Mouse (Mus musculus) G1E-ER4 (cell line): Measurements from ENCODE around the gene Mrpl2. TPM values are rescaled to one million over a fixed set of nuclear protein-coding genes. Genes with fewer than 3 reads are reported as not detected.

Experiments used
- GATA1 ChIP-seq: IDR thresholded peaks from one replicate; pipeline ENCODE4 v1.8.0; 2012; ENCODE audit warnings: low read length, inconsistent platforms
- polyA plus RNA-seq: library from polyadenylated mRNA; stranded (reverse); fragments of >175 nt; gene quantifications from 2 replicates; pipeline ENCODE4 v1.2.3, GENCODE M21; 2012

Mrpl2 gene
- polyA plus RNA-seq, 1 experiment = 1,047 TPM

DNA sequence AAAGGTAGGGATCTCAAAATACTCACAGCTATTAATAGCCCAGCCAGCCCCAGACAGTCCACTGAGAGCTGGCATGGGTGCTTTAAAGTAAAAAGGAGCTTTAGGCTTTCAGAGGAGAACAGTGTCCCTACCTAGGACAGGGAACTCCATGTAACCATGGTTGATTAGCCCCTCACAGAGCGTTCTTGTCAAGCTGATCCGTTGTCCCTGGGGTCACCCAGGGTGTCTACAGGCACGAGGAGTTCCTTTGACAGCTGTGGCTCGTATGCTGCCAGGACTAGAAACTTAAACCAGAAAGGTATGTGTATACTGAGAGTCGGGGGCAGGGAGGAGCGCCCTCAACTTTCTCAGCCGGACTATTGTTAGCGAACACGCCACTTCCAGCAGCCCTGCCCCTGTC, 32.9 kb downstream of the Mrpl2 start:
- no peak for TF ChIP-seq GATA1

DNA sequence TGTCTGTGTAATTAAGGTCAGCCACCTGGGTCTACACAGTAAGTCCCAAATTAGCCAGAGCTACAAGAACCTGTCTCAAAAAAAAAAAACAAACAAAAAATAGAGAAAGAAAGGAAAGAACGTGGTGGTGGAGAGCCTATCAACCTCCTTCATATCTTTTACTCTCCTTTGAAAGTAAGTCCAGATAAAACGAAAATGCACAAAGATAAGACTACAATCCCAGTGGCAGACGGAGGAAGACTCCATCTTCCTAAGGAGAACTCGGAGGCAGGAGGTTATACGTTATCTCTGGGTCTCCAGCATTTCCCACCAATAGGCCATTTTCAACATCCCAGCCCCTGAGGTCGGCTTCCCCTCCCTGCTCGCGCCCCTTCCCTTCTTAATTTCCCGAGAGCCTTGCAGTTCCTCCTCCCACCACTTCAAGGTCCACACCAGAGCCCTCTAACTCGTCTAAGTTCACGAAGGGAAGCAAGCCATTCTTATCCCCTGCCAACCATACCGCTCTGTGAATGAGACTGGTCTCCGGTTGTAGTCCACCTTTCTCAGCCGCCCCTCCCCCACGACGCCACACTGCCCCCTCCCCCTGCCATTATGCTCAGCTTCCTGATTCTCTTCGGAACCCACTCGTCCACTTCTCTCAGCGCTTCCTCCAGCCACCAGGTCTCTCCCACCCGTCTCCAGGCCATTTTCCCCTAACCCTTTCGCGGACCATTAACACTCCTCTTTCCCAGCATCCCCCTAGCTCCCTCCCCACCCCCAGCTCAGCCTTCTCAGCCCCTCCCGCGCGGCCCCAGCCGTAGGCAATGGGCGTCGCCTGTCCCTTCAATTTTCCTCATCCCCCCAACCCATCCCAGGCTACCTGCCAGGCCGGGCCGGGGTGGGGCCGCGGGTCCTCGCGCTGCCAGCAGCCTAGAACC, 34.1 kb downstream of the Mrpl2 start:
- TF ChIP-seq GATA1 = no peak

DNA sequence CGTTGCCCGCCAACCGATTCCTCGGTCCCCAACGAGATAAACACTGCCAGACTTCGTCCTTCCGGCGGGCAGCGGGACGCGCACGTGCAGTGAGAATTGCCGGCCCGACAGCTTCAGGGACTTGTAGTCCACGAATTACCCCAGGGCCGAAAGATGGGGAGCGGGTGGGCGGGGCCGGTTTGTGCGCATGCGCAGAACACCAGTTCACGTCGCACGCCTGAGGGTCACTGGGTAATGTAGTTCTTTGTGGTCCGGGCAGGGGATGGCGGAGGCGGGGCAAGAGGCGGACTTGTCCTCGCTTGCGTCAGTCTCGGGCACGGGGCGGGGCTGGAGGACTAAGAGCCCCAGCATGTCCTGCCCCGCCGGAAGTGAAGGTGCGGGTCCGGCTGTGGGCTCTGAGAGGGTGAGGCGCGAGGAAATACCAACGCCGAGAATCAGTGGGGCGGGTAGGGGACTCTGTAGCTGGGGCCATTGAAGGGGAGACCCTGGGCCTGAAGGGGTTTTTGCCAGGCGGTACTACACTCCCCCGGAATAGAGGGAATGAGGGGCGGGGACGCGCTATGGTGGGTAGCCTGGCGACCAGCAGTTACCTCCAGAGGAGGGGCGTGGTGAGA, 34.8 kb downstream of the Mrpl2 start, which contains the start of gene Klhdc3:
TSS of gene Klhdc3 (minus strand) at position 155 of the 614 bp plus-strand sequence.
- no peak for TF ChIP-seq GATA1

DNA sequence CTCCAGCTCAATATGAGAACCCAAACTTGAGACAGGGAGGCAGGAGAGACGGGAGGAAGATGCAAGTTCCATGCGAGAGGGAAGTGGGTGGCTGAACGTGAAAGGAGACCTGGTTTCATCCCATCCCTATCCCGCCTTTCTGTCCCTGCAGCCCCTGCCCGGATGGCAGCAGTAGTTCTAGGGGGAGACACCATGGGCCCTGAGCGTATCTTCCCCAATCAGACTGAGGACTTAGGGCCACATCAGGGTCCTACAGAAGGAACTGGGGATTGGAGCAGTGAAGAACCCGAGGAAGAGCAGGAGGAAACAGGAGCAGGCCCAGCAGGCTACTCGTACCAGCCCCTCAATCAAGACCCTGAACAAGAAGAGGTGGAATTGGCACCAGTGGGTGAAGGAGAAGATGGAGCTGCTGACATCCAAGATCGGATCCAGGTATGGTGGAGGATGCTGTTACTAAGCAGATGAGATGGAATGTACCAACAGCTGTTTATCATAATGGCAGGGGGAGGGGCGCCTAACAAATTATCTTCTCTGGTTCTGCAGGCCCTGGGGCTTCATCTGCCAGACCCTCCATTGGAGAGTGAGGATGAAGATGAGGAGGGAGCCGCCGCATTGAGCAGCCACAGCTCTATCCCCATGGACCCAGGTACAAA, 35.6 kb downstream of the Mrpl2 start:
- TF ChIP-seq GATA1 = no peak

DNA sequence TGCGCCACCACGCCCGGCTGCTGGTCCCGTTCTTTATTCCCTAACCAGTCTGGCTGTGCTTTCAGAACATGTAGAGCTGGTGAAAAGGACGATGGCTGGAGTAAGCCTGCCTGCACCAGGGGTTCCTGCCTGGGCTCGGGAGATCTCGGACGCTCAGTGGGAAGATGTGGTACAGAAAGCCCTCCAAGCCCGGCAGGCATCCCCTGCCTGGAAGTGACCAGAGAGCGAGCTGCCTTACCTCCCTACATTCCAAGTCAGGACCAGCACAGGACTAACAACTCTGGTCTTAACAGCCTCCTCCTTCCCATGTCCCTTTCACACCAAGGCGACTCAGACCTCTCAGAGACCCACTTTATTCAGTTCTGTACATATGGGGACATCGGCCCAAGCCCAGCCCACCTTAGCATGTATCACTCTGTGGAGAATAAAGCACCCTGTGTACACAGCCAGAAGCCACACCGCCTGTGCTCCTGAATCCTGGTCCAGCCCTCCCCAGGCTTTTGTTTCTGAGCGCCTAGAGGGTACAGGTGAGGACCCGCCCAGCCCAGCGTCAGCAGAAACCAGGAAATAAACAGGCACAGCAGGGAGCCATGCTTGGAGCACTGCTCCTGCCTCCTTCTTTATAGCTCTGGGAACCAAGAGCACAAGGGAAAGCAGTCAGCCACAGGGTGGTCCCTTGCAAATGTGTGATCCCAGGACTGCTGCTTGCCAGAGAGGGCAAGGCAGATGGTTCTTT, 36.8 kb downstream of the Mrpl2 start:
- no peak for TF ChIP-seq GATA1

DNA sequence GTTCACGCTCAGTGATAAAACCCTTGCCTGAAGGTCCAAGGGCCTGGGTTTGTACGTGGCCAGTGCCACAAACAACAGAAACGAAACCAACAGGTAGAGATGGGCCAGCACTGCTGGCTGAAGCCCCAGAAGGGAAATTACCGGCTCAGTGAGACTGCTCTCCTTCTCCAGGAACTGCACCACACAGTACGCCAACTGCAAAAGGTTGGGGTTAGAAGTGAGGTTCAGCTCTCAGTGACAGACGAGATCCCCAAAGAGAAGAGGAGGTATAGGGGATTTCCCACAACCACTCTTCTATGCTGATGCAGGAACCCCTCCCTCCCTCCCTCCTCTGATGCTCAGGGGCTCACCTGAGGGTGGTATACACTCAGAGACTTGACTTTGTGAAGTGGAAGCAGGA, 39.9 kb downstream of the Mrpl2 start:
- no peak for TF ChIP-seq GATA1

DNA sequence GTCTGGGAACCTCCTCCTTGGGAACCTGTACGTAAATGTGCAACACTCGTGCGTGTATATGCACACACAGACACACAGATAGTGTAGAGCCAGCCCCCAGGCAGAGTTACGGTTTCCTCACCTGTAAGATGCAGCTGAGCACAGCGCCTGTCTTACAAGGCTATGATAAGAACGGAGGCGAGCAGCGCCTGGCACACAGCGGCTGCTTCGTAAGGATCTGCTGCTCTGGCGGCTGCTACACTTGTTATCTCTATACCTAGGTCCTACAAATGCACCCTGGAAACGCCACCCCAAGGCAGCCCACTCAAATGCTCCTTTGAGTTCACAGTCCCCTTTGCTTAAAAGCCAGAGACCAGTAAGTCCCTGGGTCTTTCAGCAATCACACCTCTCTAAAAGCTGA, 44.6 kb downstream of the Mrpl2 start:
- TF ChIP-seq GATA1 = no peak

DNA sequence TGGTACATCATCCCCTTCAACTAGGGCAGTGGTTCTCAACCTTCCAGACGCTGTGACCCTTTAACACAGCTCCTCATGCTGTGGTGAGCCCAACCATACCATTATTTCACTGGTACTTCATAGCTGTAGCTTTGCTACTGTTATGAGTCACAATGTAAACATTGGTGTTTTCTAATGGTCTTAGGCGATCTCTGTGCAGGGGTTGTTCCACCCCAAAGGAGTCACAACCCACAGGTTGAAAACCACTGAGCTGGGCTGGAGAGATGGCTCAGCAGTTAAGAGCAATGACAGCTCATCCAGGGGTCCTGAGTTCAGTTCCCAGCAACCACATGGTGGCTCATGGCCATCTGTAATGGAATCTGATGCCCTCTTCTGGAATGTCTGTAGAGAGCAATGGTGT, 45.4 kb downstream of the Mrpl2 start:
- no peak for TF ChIP-seq GATA1

DNA sequence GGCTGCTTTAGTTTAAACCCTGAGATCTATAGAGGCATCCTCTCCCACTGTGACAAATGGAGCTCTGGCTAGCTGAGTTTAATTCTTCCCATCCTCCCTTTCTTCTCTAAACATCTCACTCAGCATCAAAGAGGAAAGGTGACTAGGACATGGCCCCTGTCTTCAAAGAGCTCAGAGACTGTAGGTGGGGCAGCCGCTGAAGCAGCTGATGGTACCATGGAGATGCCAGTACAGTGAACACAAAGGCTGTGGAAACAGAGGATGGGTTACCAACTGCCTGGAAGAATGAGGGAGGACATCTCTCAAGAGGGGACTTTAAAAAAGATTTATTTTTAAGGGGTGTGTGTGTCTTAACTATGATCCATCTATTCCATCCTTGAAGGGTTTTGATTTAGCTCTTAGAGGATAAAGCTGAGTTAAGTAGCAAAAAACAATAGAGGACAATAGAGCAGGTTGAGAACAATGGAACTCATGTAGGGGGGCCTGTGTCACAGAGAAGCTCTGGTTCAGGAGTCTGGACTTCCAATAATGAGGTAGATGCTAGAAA, 48.6 kb downstream of the Mrpl2 start:
- TF ChIP-seq GATA1 = no peak

DNA sequence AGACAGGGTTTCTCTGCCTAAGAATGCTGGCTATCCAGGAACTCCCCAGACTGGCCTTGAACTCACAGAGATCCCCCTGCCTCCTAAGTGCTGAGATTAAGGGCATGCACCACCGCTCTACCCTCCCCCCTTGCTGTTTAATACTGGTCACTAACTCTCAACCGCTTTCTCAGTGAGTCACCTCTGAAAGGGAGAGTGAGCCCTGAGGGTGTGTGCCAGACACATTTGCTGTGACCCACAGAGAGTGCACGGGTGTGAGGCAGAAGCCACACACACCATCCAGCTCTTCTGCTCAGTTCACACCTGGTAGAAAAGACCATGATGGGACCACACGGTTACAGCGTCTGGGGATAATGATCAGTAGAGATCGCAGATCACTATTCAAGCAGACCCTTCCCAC, 52.5 kb downstream of the Mrpl2 start:
- TF ChIP-seq GATA1 = no peak

DNA sequence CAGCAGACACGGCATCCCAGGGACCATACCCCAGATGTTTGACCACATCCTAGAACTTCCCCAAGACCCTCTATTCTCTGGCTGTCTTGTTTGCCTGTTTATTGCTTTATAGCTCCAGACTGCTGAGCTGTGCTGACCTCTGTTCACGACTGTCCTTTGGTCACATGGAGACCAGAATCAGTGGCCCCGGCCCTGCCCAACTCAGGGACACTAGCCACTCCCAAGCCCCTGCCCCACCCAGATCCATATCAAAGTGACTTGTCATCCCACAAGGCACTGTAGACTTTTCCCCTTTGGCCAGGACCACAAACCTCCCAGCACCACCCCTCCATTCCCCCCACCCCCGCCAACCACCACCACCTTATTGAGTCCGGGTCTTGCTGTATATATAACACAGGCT, 53.2 kb downstream of the Mrpl2 start:
- TF ChIP-seq GATA1 = no peak

Other genes with a start within 250 kb of the Mrpl2 start
- not detected in 2 replicates for gene Crip3, start 217.3 kb upstream of the Mrpl2 start, polyA plus RNA-seq
- gene Slc22a7, start 207.8 kb upstream of the Mrpl2 start, polyA plus RNA-seq = not detected in 2 replicates
- not detected in 2 replicates for gene Ttbk1, start 158.6 kb upstream of the Mrpl2 start, polyA plus RNA-seq
- gene Dnph1, start 149.5 kb upstream of the Mrpl2 start, polyA plus RNA-seq = 45.3 and 54.4 TPM in 2 replicates
- 0.48 and 0.79 TPM in 2 replicates for gene Cul9, start 99.8 kb upstream of the Mrpl2 start, polyA plus RNA-seq
- gene Srf, start 90.1 kb upstream of the Mrpl2 start, polyA plus RNA-seq = 142 and 147 TPM in 2 replicates
- not detected in 2 replicates for gene Ptk7, start 16.7 kb upstream of the Mrpl2 start, polyA plus RNA-seq
- 6.4 and 7.8 TPM in 2 replicates for gene Klc4, start 207 bp upstream of the Mrpl2 start, polyA plus RNA-seq
- 94.6 and 117 TPM in 2 replicates for gene Cul7, start 4.1 kb downstream of the Mrpl2 start, polyA plus RNA-seq
- 38.5 and 49.7 TPM in 2 replicates for gene Rrp36, start 28.1 kb downstream of the Mrpl2 start, polyA plus RNA-seq
- 119 and 135 TPM in 2 replicates for gene Mea1, start 32.6 kb downstream of the Mrpl2 start, polyA plus RNA-seq
- gene Klhdc3, start 34.7 kb downstream of the Mrpl2 start, polyA plus RNA-seq = 255 and 339 TPM in 2 replicates
- gene Ppp2r5d, start 58.9 kb downstream of the Mrpl2 start, polyA plus RNA-seq = 94.1 and 94.3 TPM in 2 replicates
- gene Pex6, start 65.2 kb downstream of the Mrpl2 start, polyA plus RNA-seq = 39.0 and 43.4 TPM in 2 replicates
- 0.16 and 0.37 TPM in 2 replicates for gene Gnmt, start 82.9 kb downstream of the Mrpl2 start, polyA plus RNA-seq
- gene Cnpy3, start 106.0 kb downstream of the Mrpl2 start, polyA plus RNA-seq = 72.4 and 81.9 TPM in 2 replicates
- gene Ptcra, start 117.5 kb downstream of the Mrpl2 start, polyA plus RNA-seq = not detected in 2 replicates
- gene 2310039H08Rik, start 126.4 kb downstream of the Mrpl2 start, polyA plus RNA-seq = 144 and 204 TPM in 2 replicates
- 6.3 and 11.6 TPM in 2 replicates for gene Rpl7l1, start 136.4 kb downstream of the Mrpl2 start, polyA plus RNA-seq
- 8.4 and 9.8 TPM in 2 replicates for gene Bicral, start 212.3 kb downstream of the Mrpl2 start, polyA plus RNA-seq
- 33.2 and 44.9 TPM in 2 replicates for gene Tbcc, start 244.5 kb downstream of the Mrpl2 start, polyA plus RNA-seq